Mouse (Mus musculus): ENCODE data around the gene Alyref2.

DNA sequence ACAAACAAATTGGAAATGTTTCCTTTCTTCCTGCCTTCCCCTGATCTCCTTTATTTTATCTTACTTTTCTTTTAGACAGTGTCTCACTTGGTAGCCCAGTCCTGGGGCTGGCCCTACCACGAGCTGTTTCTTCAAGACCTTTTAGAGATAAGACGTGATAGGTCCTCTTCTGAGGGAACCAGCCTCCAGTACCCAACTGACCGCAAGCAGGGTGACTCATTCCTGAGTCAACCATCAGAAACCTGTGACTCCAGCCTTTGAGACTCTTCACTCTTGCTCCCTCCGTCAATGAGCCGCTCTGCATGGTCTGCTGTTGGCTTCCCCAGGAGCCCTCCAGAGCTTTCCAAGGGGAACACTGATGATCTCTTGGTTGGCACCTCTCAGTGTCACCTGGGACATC, 32.4 kb upstream of the Alyref2 start:
- TF ChIP-seq POLR2A (IDR thresholded peaks at IDR 0.05; ENCODE audit: low read depth, low read length) (no peak), CTCF (conservative IDR thresholded peaks at IDR 0.05; ENCODE audit: insufficient read depth, insufficient read length, low read depth, low read length) (no peak)

Measured in kidney, adult 2 months (tissue).